Mouse (Mus musculus): ENCODE data around the gene Cdc45.

Cdc45 gene

DNA sequence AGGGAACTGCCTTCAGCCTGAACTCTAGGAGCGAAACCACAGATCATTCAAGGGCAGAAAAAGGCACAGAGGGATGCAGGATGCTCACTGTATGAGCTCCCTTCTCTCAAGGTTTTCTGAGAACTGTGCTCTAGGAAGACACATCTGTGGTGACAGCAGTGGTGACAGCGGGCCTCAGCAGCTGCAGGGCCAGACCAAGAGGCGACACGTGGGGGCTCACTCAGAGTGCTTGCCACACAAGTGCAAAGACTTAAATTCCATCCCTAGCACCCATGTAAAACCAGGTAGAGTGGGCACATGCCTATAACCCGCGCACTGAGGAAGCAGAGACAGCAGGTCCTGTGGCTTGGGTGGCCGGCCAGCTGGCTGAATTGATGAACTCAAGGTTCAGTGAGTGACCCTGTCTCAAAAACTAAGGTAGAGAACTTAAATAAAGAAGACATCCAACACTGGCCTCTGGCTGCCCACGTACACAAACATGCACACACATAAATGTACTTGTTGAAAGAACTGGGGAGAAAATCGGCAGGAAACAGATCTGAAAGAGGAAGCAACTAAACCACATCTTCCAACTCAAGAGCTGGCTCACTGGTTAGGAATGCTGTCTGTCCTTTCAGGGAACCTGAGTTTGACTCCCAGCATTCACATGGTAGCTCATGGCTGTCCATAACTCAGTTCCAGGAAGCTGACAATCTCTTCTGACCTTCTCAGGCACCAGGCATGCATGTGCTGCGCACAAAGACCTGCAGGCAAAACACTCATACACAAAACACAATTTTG is 23.0 kb downstream of the Cdc45 start:
- no peak for DNase-seq

DNA sequence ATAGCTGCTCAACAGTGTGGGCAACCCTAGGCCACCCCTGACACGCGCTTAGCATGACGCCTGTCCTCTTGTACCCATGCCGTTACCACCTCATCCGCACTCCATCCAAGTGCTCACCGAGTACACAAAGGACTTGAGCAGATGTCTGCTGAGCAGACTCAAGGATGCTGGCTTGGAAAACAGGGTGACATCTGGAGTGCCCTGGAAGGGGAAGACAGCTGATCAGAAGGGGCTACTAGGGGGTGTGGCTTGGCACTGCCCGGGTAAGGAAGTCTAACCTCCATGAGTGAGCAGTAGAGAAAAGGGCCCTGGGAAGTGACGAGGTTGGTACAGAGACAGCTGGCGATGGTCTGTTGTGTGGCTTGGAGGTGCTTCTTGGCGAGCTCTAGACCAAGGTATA is 25.1 kb downstream of the Cdc45 start:
- no peak for DNase-seq

DNA sequence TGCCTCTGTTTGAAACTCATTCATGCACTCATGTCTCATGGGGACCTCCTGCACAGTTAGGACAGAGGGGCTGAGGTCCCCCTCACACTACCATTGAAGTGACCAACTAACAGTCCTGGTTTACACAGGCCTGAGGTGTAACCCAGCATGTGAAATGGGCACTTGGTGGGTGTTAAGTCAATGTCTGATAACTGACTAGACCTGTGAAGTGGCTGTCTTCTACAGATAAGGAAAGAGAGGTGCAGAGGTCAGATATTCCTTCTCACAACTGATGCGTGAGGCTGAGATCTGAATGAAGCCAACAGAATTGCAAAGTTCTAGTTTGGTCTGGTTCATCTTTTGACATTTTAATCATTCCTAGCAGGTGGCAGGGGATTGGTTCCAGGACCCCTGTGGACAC is 26.3 kb downstream of the Cdc45 start:
- DNase-seq = no peak

DNA sequence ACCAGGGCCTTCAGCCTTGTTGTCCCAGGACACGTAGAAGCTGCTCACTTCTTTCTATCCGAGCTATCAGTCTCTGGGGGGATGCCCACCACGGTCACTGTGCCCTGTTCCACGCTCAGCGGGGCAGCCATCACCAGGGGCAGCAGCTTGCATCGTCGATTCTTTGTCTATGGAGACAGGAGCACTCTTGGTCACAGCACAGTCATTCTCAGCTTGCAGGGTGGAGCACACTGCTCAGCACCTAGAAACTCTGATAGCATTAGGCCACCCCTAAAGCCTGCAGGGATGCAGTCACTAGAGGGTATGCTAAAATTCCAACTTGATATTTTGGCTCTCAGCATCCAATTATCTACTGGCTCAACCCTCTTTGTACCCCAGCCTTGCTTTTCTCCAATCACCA is 26.8 kb downstream of the Cdc45 start:
- DNase-seq = no peak

DNA sequence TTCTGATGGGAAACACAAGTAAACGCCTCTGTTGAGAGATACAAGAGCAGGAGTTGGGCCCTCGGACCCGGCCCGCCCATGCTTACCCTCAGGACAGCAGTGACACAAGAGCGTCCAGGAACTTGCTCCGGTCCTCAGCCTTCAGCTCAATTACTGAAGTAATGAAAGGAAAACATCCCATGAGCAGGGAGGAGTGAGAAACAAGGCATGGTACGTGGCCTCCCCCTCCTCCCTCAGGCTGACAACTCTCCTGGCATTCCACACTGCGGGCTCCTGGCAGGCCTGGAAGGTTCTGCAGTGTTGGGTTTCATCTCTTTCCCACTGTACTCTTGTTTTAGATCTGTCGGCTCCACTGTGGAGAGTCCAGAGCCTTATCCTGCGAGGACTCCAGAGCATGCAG is 30.0 kb downstream of the Cdc45 start:
- DNase-seq = no peak

DNA sequence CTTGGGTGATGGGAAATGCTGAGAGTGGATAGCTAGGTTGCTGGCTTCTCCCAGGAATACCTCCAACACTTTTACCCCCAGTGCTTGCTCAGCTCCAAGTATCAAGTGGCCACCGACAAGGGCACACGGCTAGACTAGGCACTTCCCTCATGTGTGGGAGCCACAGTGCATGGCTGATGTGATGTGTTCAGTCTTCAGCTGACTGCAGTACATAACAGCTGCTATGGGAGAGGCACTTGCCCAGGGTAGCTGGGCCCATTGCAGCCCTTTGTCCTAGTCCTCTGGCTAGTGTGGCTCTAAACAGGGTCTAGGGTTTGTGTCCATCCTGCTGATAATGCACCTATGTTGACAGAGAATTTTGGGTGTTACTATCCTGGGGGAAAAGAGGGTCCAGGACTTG is 33.3 kb downstream of the Cdc45 start:
- no peak for DNase-seq

GRCm38 (mm10) chr16:18777101-18778080 is 34.4 kb downstream of the Cdc45 start:
- DNase-seq = no peak

- peak; percentile 93 for DNase-seq
Observed at GRCm38 (mm10) chr16:18776556-18777100, 35.2 kb downstream of the Cdc45 start, which contains the start of gene Cldn5. Cldn5 (plus strand) TSS chr16:18776847.

GRCm38 (mm10) chr16:18775621-18776555 is 35.9 kb downstream of the Cdc45 start:
- DNase-seq = peak; percentile 77

- DNase-seq = no peak
Observed at GRCm38 (mm10) chr16:18773936-18774335, 37.9 kb downstream of the Cdc45 start.

DNA sequence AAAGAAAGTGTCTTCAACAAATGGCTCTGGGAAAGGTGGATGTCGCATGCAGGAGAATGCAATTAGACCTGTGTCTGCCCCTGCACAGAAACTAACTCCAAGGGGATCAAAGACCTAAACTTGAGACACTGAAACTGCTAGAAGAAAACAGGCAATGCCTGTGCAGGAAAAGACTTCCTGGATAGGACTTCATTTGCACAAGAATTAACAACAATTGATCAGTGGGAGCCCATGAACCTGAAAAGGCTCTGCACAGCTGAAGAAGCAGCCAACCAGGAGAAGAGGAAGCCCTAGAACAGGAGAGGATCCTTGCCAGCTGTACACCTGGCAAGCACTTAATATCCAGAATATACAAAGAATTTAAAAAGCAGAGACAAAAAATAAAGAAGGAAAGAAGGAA is 42.3 kb downstream of the Cdc45 start:
- no peak for DNase-seq

DNA sequence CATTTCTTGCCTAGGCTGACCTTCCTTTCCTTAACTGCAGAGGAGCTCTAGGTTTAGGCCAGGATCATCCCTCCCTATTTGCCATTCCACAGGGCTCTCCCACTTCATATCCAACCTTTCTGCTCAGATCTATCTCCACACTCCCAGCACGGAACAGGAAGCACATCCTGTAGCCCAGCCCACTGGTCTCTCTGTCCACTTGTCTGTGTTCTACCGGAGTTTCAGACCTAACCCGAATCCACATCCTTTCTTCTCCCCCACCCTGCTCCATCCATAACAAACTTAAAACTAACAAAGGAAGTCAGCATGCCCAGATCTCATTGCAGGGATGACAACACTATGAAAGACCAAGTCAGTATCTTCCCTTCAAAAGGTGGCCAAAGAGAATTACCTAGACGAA is 45.4 kb downstream of the Cdc45 start:
- DNase-seq = peak; percentile 76

GRCm38 (mm10) chr16:18762960-18763359 is 48.8 kb downstream of the Cdc45 start:
- DNase-seq = no peak

DNA sequence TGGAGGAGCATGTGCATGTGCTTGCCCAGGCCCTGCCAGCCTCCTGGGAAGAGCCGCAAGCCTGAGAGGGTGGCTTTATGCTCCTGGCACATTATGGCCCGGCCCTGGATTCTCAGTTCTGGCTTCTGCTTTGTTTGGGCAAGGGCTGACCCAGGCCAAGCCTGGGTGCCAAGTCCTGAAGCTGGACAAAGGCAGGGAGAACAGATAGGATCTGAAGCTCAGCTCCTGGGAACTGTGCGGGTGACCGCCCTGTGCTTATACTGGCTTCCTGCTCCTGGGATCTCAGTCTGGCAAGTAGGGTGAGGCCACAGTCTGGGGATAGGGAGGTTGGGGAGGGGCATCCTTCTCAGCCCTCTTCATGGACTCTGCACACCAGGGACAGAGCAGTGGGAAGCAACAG is 50.1 kb downstream of the Cdc45 start:
- DNase-seq = peak; percentile 88

GRCm38 (mm10) chr16:18751885-18752499 is 59.8 kb downstream of the Cdc45 start:
- peak; percentile 50 for DNase-seq

DNA sequence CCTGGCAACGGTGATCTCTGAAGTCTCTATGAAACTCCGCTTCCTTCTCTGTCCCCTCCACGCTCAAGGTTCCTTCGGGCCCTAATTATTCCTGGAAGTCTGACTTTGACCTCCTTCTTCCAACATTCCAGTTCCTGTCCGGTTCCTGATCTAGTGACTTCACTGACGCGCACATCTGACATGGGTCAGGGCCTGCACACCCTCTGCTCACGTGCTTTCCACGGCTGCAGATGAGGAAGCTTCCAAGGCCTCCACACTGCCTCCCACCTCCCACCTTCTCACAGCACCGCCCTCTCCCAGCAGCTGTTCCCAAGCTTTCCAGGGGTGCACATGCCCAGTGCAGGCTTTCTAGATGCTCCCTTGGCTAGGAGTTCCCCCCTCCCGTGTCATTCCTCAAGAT is 60.7 kb downstream of the Cdc45 start:
- DNase-seq = no peak

GRCm38 (mm10) chr16:18746268-18747122 is 65.3 kb downstream of the Cdc45 start:
- no peak for DNase-seq

DNA sequence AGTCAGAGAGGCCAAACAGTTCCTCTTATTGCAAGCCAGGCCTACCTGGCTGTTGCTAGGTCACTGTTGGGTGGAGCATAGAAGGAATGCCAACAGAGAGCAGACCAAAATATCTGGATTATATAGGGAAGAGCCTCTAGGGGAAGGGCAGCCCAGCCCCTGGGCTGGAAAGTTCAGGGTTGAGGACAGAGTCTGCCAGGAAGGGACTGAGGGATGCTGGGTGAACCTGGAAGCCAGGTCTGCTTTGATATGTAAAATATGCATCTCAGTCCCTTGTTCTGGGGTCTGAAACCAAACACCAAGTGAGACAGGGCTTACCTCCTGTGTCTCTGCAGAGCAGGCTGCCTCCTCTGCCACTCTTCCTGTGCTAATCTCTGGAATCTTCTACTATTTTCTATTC is 73.5 kb downstream of the Cdc45 start:
- no peak for DNase-seq

DNA sequence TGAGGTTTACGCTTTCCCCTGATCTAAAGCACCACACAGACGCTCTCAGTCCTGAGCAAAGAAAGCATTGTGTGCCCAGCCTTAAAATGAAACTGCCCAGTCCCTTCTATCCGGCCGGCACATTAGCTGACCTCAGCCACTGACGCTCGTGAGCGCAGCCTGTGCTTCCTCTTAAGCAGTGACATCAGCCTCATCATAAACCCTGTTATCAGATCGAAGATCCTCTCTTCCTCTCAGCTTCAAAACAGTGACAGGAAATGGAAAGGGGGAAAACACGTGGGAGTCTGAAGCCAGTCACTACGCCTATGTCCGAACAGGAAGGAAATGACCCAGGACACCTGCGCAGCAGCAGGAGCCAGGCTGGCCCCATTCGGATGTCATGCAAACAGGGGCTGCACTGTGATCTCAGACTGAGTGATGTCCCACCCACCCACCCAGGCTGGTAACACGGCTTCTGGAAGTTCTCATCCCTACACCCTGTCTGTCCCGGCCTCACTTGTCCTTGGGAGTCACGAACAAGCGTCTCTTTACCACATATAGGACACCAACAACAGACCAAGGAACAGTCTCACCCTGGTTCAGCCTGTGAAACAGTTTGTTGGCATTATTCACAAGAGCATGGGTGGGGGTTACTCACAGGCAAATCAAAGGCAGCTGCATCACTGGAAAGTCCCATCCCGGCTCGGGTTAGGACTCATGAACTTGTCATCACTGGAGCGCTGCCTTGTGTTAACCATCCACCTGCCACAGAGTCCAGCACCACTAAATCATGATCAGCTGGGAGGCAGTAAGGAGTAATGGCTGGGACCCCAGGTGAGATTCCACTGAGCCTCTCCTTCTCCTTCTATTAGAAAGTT is 78.5 kb downstream of the Cdc45 start:
- peak; percentile 87 for DNase-seq

- DNase-seq = no peak
Observed at GRCm38 (mm10) chr16:18730640-18731039, 81.1 kb downstream of the Cdc45 start.

Measured in lung, postnatal 36 days (tissue).